ENCODE assay signal across 23 mouse cellular contexts in the genomic region with DNA sequence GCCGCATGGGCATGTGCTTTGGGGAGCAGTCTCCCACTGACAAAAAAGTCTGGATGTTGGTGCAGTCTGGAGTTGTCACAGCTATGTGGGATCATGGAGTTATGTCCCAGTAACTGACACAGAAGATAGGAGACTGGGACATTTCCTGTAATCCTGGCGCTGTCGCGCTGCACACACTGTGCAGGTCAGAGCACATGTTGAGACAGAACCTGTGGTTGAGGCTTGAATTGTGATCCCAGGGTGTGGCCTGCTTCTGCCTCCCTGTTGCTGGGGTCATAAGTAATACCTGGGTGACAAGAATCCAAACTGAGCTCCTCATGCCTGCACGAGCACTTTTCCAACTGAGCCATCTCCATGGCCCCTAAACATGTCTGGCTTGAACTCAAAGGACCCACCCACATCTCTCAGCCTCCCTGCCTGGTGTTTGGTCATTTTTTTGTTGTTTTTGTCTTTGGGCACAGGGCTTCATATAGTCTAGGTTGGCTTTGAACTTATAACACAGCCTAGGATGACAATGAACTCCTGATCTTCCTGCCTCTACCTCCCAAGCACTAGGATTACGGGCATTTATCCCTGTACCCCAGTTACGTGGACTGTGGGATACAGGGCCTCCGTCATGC. TPM values are rescaled to one million over a fixed set of nuclear protein-coding genes. Genes with fewer than 3 reads are reported as not detected.
A peak's percentile ranks its signal among the peaks of the same experiment; 100 is the strongest.
DNase-seq lines count a peak whose midpoint lies in the region; ATAC-seq and TF ChIP-seq lines count a peak whose summit lies in the region.
"Had no signal": no experiment of that assay in that cellular context is flagged by ENCODE, and none has a peak within 500 bp of the region (broad histone marks: within the 10 kb centered on the region; RNA-seq: fewer than 3 reads in every experiment).

No protein-coding gene starts in this region.

- 93% methylated on average over 8 of the region's 8 CpGs for WGBS in heart, adult 2 months
- WGBS in liver, embryonic 12.5 days (ENCODE audit: insufficient replicate concordance) = 91% methylated on average over 8 of the region's 8 CpGs
- WGBS in liver, embryonic 11.5 days = 94% methylated on average over 8 of the region's 8 CpGs
- 90% methylated on average over 8 of the region's 8 CpGs for WGBS in liver, postnatal 0 days (ENCODE audit: insufficient replicate concordance)

- ATAC-seq in liver, embryonic 12.5 days = no peak
- ATAC-seq in liver, embryonic 11.5 days (replicated peaks; ENCODE audit: low FRiP score) = no peak
- no peak for ATAC-seq in liver, postnatal 0 days
- ATAC-seq: activated CD4-positive, CD25-positive, alpha-beta regulatory T cell, adult 4 months; forebrain, embryonic 15.5 days; hindbrain, embryonic 16.5 days; inflammation-experienced regulatory T-cells, adult 6 months; intestine, postnatal 0 days; Patski had no signal

- TF ChIP-seq EP300 in heart, adult 2 months (IDR thresholded peaks at IDR 0.05; ENCODE audit: insufficient read depth, low read depth, low read length) = no peak
- no peak for TF ChIP-seq EP300 in liver, postnatal 0 days (IDR thresholded peaks at IDR 0.05; ENCODE audit: low read depth)

- peaks cover 4% of the 10 kb centered on the region for H3K4me1 ChIP-seq in heart, adult 2 months (ENCODE audit: control insufficient read depth, insufficient read depth, low read length)
- peaks cover 65% of the 10 kb centered on the region for H3K4me1 ChIP-seq in liver, embryonic 12.5 days
- peaks cover 31% of the 10 kb centered on the region for H3K4me1 ChIP-seq in liver, embryonic 11.5 days (replicated peaks; ENCODE audit: control insufficient read depth, insufficient read depth, low read length)
- H3K4me1 ChIP-seq in liver, postnatal 0 days (ENCODE audit: insufficient read depth) = peaks cover 34% of the 10 kb centered on the region

- peak; percentile 38 for DNase-seq in cerebellum, adult 8-10 months
- DNase-seq in cerebellum, adult 11 months = no peak
- no peak for DNase-seq in heart, adult 2 months
- no peak for DNase-seq in heart, postnatal 36 days
- DNase-seq in liver, embryonic 11.5 days (ENCODE audit: low spot score) = no peak
- DNase-seq in liver, postnatal 0 days = no peak
- no peak for DNase-seq in spleen, postnatal 4 days (ENCODE audit: low spot score in 2 of 2)

- no peak overlapping the region for H3K4me2 ChIP-seq in liver, embryonic 12.5 days
- no peak overlapping the region for H3K4me2 ChIP-seq in liver, embryonic 11.5 days
- H3K4me2 ChIP-seq in liver, postnatal 0 days (ENCODE audit: low read depth, low read length) = no peak overlapping the region
- H3K4me2 ChIP-seq: embryonic facial prominence, embryonic 12.5 days; forebrain, embryonic 15.5 days; heart, embryonic 15.5 days; hindbrain, embryonic 12.5 days had no signal

- no peaks in the 10 kb centered on the region for H3K9me3 ChIP-seq in liver, embryonic 12.5 days (replicated peaks)
- no peaks in the 10 kb centered on the region for H3K9me3 ChIP-seq in liver, embryonic 11.5 days (ENCODE audit: control insufficient read depth, low read length)
- no peaks in the 10 kb centered on the region for H3K9me3 ChIP-seq in liver, postnatal 0 days (ENCODE audit: low read length)
- H3K9me3 ChIP-seq: embryonic facial prominence, embryonic 12.5 days; forebrain, embryonic 15.5 days; heart, embryonic 10.5 days; heart, embryonic 15.5 days; hindbrain, embryonic 12.5 days had no signal

- no peak overlapping the region for H3K9ac ChIP-seq in heart, adult 2 months (ENCODE audit: low read depth, low read length)
- 0 out of 2 replicates have a peak overlapping the region, but pooled peaks have one; percentile 24 for H3K9ac ChIP-seq in liver, embryonic 12.5 days
- no peak overlapping the region for H3K9ac ChIP-seq in liver, embryonic 11.5 days (ENCODE audit: low read depth, low read length)
- H3K9ac ChIP-seq in liver, postnatal 0 days (replicated peaks) = no peak overlapping the region
- H3K9ac ChIP-seq: embryonic facial prominence, embryonic 12.5 days; forebrain, embryonic 15.5 days; heart, embryonic 15.5 days; hindbrain, embryonic 12.5 days had no signal

- H3K27me3 ChIP-seq in heart, adult 2 months (ENCODE audit: control insufficient read depth, insufficient read depth, low read length) = no peaks in the 10 kb centered on the region
- no peaks in the 10 kb centered on the region for H3K27me3 ChIP-seq in liver, embryonic 12.5 days (replicated peaks)
- no peaks in the 10 kb centered on the region for H3K27me3 ChIP-seq in liver, embryonic 11.5 days (replicated peaks; ENCODE audit: control insufficient read depth, insufficient read depth, low read length)
- H3K27me3 ChIP-seq in liver, postnatal 0 days (ENCODE audit: insufficient read depth, low read length) = no peaks in the 10 kb centered on the region
- H3K27me3 ChIP-seq: CH12.LX; embryonic facial prominence, embryonic 12.5 days; forebrain, embryonic 15.5 days; heart, embryonic 15.5 days; hindbrain, embryonic 12.5 days; Patski had no signal

- H3K27ac ChIP-seq in heart, adult 2 months = peak overlapping the region; percentile 82
- peak overlapping the region; percentile 74; the same call in 1 of the 2 replicates for H3K27ac ChIP-seq in liver, embryonic 12.5 days
- H3K27ac ChIP-seq in liver, embryonic 11.5 days (ENCODE audit: low read depth, low read length) = no peak overlapping the region
- peak overlapping the region; percentile 87; the same call in 1 of the 2 replicates for H3K27ac ChIP-seq in liver, postnatal 0 days (ENCODE audit: low read depth)
- H3K27ac ChIP-seq: embryonic facial prominence, embryonic 12.5 days; forebrain, embryonic 15.5 days; heart, embryonic 10.5 days; heart, embryonic 15.5 days; hindbrain, embryonic 12.5 days had no signal

- no peak for TF ChIP-seq POLR2A in heart, adult 2 months (IDR thresholded peaks at IDR 0.05; ENCODE audit: insufficient read depth, low read depth, low read length)

- no peaks in the 10 kb centered on the region for H3K79me2 ChIP-seq in heart, adult 2 months (replicated peaks; ENCODE audit: control insufficient read depth, insufficient read depth, low read length)

- no peaks in the 10 kb centered on the region for H3K36me3 ChIP-seq in heart, adult 2 months (ENCODE audit: control insufficient read depth, insufficient read depth, low read length)
- peaks cover 55% of the 10 kb centered on the region for H3K36me3 ChIP-seq in liver, embryonic 12.5 days
- H3K36me3 ChIP-seq in liver, embryonic 11.5 days (ENCODE audit: control insufficient read depth, insufficient read depth, low read length) = peaks cover 27% of the 10 kb centered on the region
- H3K36me3 ChIP-seq in liver, postnatal 0 days (replicated peaks; ENCODE audit: insufficient read depth, low read length) = peaks cover 44% of the 10 kb centered on the region

- no peak overlapping the region for H3K4me3 ChIP-seq in heart, adult 2 months
- no peak overlapping the region for H3K4me3 ChIP-seq in liver, embryonic 12.5 days
- H3K4me3 ChIP-seq in liver, embryonic 11.5 days (ENCODE audit: low read depth, low read length) = no peak overlapping the region
- H3K4me3 ChIP-seq in liver, postnatal 0 days (ENCODE audit: low read depth, low read length) = no peak overlapping the region
- H3K4me3 ChIP-seq: embryonic facial prominence, embryonic 12.5 days; forebrain, embryonic 15.5 days; heart, embryonic 10.5 days; heart, embryonic 15.5 days; hindbrain, embryonic 12.5 days had no signal

- intact Hi-C loops in heart, adult 2 months (cut with DNase I) = loop anchor here (2.0 kb wide), 1 partner anchor 32 kb away; no protein-coding TSS in a partner anchor
- intact Hi-C loops in heart, postnatal 36 days (cut with DNase I) = no loop called here

- TF ChIP-seq CTCF in heart, adult 2 months (IDR thresholded peaks at IDR 0.05) = no peak
- TF ChIP-seq CTCF in liver, postnatal 0 days (IDR thresholded peaks at IDR 0.05; ENCODE audit: low read depth) = no peak

RNA-seq across cellular contexts. Expression of a gene that starts 3.7 kb away (rescaled TPM):
- 1 to 10 TPM; 8.2 to 8.9 TPM for total RNA-seq in heart, adult 2 months (2021)
- polyA plus RNA-seq in heart, adult 2 months (2012; rRNA removed) = 6.4 and 10.1 TPM in 2 replicates
- total RNA-seq in heart, postnatal 36 days (2021) = 1 to 10 TPM; 7.6 to 7.7 TPM
- polyA plus RNA-seq in liver, embryonic 12.5 days (2016; fragmentation: Nextera tagmentation; extraction: Ambion mirVana) = 2.8 and 3.1 TPM in 2 replicates
- polyA plus RNA-seq in liver, embryonic 11.5 days (2014; fragmentation: Nextera tagmentation; extraction: Ambion mirVana) = 4.9 and 5.8 TPM in 2 replicates
- 8.4 and 9.5 TPM in 2 replicates for polyA plus RNA-seq in liver, postnatal 0 days (2015; fragmentation: Nextera tagmentation; extraction: Ambion mirVana)

RNA-seq across cellular contexts. Expression of a gene that starts 5.7 kb away (rescaled TPM):
- total RNA-seq in heart, adult 2 months (2021) = 1 to 10 TPM; 4.8 to 8.1 TPM
- 1.6 and 2.5 TPM in 2 replicates for polyA plus RNA-seq in heart, adult 2 months (2012; rRNA removed)
- total RNA-seq in heart, postnatal 36 days (2021) = 1 to 10 TPM; 5.4 to 5.8 TPM
- polyA plus RNA-seq in liver, embryonic 12.5 days (2016; fragmentation: Nextera tagmentation; extraction: Ambion mirVana) = not detected in 2 replicates
- not detected in 2 replicates for polyA plus RNA-seq in liver, embryonic 11.5 days (2014; fragmentation: Nextera tagmentation; extraction: Ambion mirVana)
- polyA plus RNA-seq in liver, postnatal 0 days (2015; fragmentation: Nextera tagmentation; extraction: Ambion mirVana) = 0.15 and 0.33 TPM in 2 replicates
- total RNA-seq: granulocyte monocyte progenitor cell, adult 5-6 weeks had no signal
- polyA plus RNA-seq: activated CD4-positive, CD25-positive, alpha-beta regulatory T cell, adult 4 months; cortical plate, adult 2 months; embryonic facial prominence, embryonic 12.5 days; forebrain, embryonic 11.5 days; forebrain, embryonic 15.5 days; heart, embryonic 10.5 days; heart, embryonic 15.5 days; hindbrain, embryonic 12.5 days; hindbrain, embryonic 16.5 days; inflammation-experienced regulatory T-cells, adult 6 months; intestine, postnatal 0 days; Patski had no signal

RNA-seq across cellular contexts. Expression of a gene that starts 10.7 kb away (rescaled TPM):
- not detected for total RNA-seq in heart, adult 2 months (2021)
- polyA plus RNA-seq in heart, adult 2 months (2012; rRNA removed) = 0.20 and 0.27 TPM in 2 replicates
- total RNA-seq in heart, postnatal 36 days (2021) = under 1 TPM in 1 of 2 experiments, not detected in 1; 0.16 TPM
- 1.9 and 2.0 TPM in 2 replicates for polyA plus RNA-seq in liver, embryonic 12.5 days (2016; fragmentation: Nextera tagmentation; extraction: Ambion mirVana)
- polyA plus RNA-seq in liver, embryonic 11.5 days (2014; fragmentation: Nextera tagmentation; extraction: Ambion mirVana) = 2.3 and 3.2 TPM in 2 replicates
- polyA plus RNA-seq in liver, postnatal 0 days (2015; fragmentation: Nextera tagmentation; extraction: Ambion mirVana) = 0.22 and 0.30 TPM in 2 replicates
- total RNA-seq: gastrocnemius, postnatal 25 days; granulocyte monocyte progenitor cell, adult 5-6 weeks had no signal

RNA-seq across cellular contexts. Expression of a gene that starts 17.9 kb away (rescaled TPM):
- total RNA-seq in heart, adult 2 months (2021) = 100 to 1,000 TPM; 132 to 152 TPM
- 158 and 177 TPM in 2 replicates for polyA plus RNA-seq in heart, adult 2 months (2012; rRNA removed)
- 100 to 1,000 TPM; 140 to 148 TPM for total RNA-seq in heart, postnatal 36 days (2021)
- polyA plus RNA-seq in liver, embryonic 12.5 days (2016; fragmentation: Nextera tagmentation; extraction: Ambion mirVana) = 140 and 146 TPM in 2 replicates
- polyA plus RNA-seq in liver, embryonic 11.5 days (2014; fragmentation: Nextera tagmentation; extraction: Ambion mirVana) = 149 and 153 TPM in 2 replicates
- 91.5 and 103 TPM in 2 replicates for polyA plus RNA-seq in liver, postnatal 0 days (2015; fragmentation: Nextera tagmentation; extraction: Ambion mirVana)

RNA-seq across cellular contexts. Expression of a gene that starts 25.6 kb away (rescaled TPM):
- total RNA-seq in heart, adult 2 months (2021) = 10 to 100 TPM; 21.9 to 25.9 TPM
- polyA plus RNA-seq in heart, adult 2 months (2012; rRNA removed) = 46.6 and 47.2 TPM in 2 replicates
- total RNA-seq in heart, postnatal 36 days (2021) = 10 to 100 TPM; 26.9 to 28.5 TPM
- 147 and 155 TPM in 2 replicates for polyA plus RNA-seq in liver, embryonic 12.5 days (2016; fragmentation: Nextera tagmentation; extraction: Ambion mirVana)
- 190 and 212 TPM in 2 replicates for polyA plus RNA-seq in liver, embryonic 11.5 days (2014; fragmentation: Nextera tagmentation; extraction: Ambion mirVana)
- 59.6 and 60.8 TPM in 2 replicates for polyA plus RNA-seq in liver, postnatal 0 days (2015; fragmentation: Nextera tagmentation; extraction: Ambion mirVana)
